Mouse (Mus musculus) CH12F3 (cell line): ENCODE data around the gene Daam1.

Experiments
- in situ Hi-C: fragments of 300-500 bp; cut with MboI; formaldehyde crosslinking; loops from 2 replicates; pipeline ENCODE4 v1.14.3; 2020; ENCODE audit warnings: low sequenced_read_pairs

The Daam1 gene

GRCm38 (mm10) chr12:71891729-71892355 is 61.0 kb downstream of the Daam1 start:
- in situ Hi-C loops = no loop called here

DNA sequence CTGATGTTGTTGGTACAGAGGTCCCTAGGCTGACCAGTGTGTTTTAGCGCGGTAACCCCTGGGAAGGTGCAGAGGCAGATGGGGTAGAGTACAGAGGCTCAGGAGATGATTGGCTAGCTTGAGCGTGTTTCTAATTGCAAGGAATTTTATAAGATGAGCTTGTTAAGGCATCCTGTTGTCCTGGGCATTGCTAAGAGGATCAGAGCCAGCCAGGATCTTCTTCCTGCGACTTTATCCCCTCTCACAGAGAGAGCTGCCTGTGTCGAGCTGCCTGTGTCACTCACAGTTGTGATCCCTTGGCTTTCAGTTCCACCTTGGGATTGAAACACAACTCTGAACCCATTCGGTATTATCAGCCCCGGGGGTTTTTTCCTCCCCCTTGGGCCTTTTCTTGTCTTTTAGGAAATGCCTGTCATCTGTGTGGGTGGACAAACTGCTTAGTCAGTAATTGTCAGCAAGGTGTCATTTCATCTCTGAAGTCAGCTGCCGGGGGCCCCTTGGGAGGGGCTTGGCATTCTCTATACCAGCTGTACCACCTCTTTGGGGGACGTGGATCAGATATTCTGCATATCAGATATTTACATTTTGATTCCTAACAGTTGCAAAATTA is 62.2 kb downstream of the Daam1 start:
- in situ Hi-C loops = no loop called here

GRCm38 (mm10) chr12:71898231-71898630 is 67.4 kb downstream of the Daam1 start:
- in situ Hi-C loops = no loop called here

GRCm38 (mm10) chr12:71898666-71899520 is 68.0 kb downstream of the Daam1 start:
- in situ Hi-C loops = no loop called here

- in situ Hi-C loops = no loop called here
Measured at GRCm38 (mm10) chr12:71899566-71899965, 68.7 kb downstream of the Daam1 start.

DNA sequence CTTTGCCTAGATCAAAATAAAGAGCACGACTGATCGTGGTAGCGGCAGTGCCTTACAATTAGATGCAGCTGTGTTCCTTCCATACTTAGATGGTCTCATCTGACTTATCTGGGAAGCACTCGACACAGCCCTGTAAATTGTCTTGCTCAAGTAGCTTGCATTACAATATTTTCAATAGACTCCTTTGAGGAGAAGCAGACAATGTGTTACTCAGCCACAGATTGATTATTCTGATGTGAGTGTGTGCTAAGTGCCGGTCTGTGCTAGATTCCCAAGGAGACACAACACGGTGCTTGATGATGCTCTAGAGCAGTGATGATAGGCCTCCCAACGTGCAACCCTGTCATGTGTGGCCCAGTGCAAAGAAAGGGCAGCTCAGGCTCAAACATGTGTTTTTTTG is 70.3 kb downstream of the Daam1 start:
- in situ Hi-C loops = no loop called here

GRCm38 (mm10) chr12:71901859-71902258 is 71.0 kb downstream of the Daam1 start:
- in situ Hi-C loops = no loop called here

DNA sequence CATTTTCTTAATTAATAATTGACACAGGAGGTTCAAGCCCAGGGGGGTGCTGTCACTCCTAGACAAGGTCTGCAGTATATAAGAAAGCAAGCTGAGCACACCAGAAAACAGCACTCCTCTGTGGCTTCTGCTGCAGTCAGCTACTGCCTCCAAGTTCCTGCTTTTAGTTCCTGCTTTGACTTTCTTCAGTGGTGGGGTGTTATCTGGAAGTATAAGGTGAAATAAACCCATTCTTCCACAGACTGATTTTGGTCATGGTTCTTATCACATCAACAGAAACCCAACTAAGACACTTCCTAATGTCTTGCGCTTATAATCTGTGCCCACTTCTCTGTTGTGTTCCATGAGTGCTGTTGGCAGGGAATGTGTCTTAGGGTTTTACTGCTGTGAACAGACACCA is 71.4 kb downstream of the Daam1 start:
- in situ Hi-C loops = no loop called here

DNA sequence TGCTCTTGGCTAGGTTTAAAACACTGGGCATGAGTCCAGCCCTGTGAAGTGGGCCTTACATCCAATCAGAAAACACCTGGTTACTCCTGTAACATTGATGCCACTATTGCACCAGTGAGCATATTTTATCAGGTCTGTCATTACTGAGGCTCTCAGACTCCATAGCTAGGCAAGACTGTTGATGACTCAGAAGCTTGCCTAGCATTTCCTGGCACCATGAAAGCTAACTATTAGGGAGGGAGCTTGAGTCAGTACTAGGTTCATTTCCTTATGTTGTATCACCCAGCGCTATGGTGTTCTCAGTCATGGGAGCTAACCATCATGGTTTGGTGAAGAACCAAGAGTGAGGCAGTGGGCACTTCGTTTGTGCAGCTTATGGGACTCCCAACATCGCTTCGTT is 72.3 kb downstream of the Daam1 start:
- in situ Hi-C loops = no loop called here

GRCm38 (mm10) chr12:71904310-71904709 is 73.4 kb downstream of the Daam1 start:
- in situ Hi-C loops = no loop called here

GRCm38 (mm10) chr12:71904926-71905325 is 74.0 kb downstream of the Daam1 start:
- in situ Hi-C loops = no loop called here

DNA sequence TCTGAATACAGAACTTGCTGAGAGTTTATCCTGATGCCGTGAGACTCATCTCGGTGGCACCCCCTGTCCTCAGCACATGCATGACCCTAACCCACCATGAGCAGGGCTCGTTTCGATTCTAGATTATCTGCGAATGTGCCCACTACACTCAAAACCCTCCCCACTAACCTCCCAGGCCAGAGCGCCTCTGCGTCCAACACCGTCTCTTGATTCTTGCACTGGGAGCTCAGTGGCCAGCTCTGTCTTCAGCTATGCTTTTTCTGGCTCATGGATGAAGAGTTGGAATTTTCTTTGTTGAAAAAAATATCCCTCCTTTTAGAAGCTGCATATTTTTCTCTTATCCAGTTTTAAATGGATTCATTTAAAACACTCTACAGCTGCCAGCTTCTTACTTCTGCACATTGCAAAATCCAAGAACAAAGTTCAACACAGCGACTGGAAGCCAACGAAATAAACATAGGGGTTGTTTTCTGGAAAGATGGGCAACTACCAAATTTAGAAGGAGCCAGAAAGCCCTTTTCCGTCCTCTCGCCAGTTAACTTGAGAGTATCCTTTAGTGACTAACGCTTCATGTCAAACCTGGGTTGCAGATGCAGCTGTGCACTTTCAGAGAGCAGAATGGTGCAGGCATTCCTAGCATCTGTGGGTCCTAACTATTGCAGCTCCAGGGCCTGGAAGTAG is 74.9 kb downstream of the Daam1 start:
- in situ Hi-C loops = no loop called here

GRCm38 (mm10) chr12:71906582-71907267 is 75.8 kb downstream of the Daam1 start:
- in situ Hi-C loops = no loop called here

DNA sequence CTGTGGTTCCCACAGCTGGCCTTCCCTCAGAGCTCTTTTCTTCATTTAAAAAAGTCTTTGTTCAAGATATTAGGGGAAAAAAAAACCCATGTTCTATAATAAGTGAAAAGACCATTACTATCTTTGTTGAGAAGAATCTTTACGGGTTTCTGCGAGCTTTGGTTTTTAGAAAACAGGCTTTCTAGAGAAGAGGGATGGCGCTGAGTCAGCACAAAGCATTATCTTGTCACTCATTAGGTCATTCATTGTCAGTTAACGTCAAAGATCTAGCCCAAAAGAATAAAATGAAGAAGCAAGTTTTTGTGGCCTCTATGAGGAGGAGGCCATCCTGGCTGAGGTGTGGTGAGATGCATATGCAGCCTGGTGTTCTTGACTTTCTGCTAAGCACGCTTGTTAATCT is 78.1 kb downstream of the Daam1 start:
- in situ Hi-C loops = no loop called here

DNA sequence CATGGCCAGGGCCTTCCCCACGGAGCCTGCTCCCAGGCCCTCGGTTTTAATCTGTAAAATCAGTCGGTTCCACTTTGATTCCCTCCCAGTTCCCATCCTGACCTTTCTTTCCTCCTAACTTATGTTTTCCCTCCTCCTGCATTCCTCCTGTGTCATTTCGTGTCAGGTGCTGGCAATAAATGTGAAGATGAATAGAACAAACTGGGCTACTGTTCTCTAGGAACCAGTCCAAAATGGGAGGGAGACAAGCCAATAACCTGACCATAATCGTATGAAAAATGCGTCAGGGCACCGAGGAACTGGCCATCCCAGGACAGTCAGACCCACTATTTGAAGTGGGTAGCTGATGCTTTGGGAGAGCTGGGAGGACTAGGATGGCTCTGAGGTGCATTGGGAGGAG is 79.4 kb downstream of the Daam1 start:
- in situ Hi-C loops = no loop called here

GRCm38 (mm10) chr12:71912262-71912661 is 81.4 kb downstream of the Daam1 start:
- in situ Hi-C loops = no loop called here

DNA sequence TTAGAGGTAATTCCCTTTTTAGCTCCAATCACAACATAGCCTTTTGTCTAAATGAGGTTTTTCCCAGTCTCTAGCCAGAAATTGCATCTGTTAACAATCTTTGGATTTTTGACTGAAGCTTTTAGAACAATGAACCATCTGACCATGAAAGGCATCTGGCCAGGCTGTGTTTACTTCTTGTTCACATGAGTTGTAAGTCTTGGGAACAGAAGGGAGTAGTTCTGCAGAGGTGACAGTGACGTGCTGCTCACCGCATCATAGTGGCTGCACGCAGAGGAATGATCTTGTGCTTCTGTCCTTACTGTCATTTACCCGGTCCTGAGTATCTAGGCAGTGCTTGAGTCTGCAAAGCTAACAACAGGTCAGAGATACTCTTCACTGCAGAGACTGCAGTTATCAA is 88.3 kb downstream of the Daam1 start:
- in situ Hi-C loops = no loop called here

DNA sequence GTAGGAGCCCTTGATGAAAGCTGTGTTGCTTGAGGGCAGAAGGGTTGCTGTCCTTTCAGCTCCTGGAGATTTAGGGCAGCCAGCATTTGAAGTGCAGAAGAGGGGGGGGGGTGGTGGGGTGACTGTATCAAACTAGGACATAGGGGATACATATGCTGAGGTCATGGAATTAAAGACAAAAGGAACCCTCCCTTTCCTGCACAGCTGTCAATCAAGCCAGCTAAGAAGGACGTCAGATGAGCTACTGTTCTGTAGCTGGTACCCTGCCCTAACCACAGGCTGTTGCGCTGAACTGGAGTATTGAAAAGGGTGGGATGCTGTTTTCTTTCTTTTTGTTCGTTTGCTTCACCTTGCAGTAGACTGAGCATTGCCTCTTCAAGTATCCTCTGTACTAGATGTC is 89.1 kb downstream of the Daam1 start:
- in situ Hi-C loops = no loop called here

- in situ Hi-C loops = no loop called here
Measured at GRCm38 (mm10) chr12:71922827-71923381, 92.0 kb downstream of the Daam1 start.

DNA sequence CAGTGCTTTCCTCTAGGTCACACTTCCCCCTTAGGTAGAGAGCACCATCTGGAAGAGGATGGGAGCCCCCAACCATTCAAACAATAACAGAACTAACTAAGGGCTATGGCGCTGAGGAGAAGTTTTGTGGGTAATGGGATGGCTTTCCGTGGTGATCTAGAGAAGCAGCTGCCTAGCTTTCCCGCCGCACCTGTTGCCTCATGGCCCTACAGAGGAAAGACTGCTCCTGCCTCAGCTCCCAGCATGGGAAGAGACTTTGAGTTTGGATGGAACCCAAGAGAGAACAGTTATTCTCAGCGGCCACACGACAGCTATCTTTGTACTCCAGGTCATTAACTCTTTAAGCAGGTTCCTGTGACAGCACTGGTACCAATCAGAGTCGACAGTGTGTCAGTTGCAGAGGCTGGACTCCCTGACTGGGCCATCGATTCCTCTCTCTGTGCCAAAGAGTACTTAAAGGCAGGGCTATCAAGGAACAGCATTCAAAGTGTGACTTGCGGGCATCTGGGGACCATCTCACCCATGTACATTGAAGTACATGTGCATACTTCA is 94.2 kb downstream of the Daam1 start:
- in situ Hi-C loops = no loop called here
